Mouse (Mus musculus): Measurements from ENCODE around the gene Hagh.

Gene Hagh

DNA sequence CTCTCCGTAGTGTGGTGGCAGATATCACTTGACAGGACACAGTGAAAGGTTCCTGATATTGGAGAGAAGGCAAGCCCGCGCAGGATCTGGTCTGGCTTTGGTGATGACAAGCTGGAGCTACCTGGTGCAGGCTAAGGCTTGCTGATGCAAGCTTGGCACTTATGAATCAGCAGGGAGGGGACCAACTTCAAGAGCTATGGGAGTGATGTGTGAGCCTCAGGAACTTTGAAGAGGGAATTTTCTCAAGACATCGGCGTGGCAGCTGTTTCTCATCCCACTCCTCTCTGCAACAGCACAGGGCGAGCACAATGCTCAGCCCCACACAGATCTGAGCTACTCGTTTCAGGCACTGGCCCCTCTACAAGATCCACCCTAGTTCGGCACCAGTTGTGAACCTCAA, at the start of gene Hagh:
Hagh (plus strand) TSS at position 302 of the 400 bp plus-strand sequence.
- no peak for DNase-seq (ENCODE audit: low spot score)

- no peak for DNase-seq (ENCODE audit: low spot score)
Observed at GRCm38 (mm10) chr17:24792190-24792589, 47.8 kb upstream of the Hagh start.

DNA sequence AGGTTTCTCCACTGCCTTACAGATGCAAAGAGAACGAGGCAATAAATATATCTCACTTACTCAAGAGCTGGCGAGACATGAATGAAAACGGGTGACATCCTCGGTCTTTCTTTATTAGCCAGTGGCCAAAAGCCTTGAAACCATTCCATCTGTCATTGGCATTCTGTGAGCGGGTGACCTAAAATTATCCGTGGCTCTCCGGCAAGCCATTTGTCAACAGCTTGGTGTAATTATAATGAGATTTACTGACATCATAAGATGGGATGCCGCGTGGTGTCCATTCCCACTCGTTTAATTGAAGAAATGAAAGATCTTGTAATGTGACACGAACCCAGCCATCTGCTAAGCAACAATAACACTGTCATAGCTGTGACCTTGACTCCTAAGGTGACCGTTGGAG, 45.2 kb upstream of the Hagh start:
- no peak for DNase-seq (ENCODE audit: low spot score)

GRCm38 (mm10) chr17:24796969-24797368, 43.0 kb upstream of the Hagh start:
- no peak for DNase-seq (ENCODE audit: low spot score)

- no peak for DNase-seq (ENCODE audit: low spot score)
Observed at GRCm38 (mm10) chr17:24798229-24798628, 41.7 kb upstream of the Hagh start.

DNA sequence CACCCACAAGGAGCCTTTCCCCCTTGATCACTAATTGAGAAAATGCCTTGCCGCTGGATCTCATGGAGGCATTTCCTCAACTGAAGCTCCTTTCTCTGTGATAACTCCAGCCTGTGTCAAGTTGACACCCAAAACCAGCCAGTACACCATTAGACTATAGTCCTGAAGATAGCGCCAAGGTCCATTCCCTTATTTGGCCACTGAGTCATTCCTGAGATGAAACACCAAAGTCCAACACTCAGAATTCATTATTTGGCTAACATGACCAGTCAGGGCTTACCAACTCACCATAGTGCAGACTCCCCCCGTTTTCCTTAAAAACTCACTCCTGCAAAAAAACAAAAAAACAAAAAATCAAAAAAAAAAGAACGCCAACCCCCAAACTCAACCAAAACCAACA, 40.5 kb upstream of the Hagh start:
- DNase-seq (ENCODE audit: low spot score) = no peak

GRCm38 (mm10) chr17:24800524-24800923, 39.4 kb upstream of the Hagh start:
- DNase-seq (ENCODE audit: low spot score) = no peak

GRCm38 (mm10) chr17:24803952-24804951, 35.7 kb upstream of the Hagh start, which contains the start of gene Meiob:
Gene Meiob, plus strand, starts transcription at chr17:24804289.
- peak; percentile 52 for DNase-seq (ENCODE audit: low spot score)

GRCm38 (mm10) chr17:24811211-24811610, 28.7 kb upstream of the Hagh start:
- no peak for DNase-seq (ENCODE audit: low spot score)

GRCm38 (mm10) chr17:24812215-24812614, 27.7 kb upstream of the Hagh start:
- no peak for DNase-seq (ENCODE audit: low spot score)

DNA sequence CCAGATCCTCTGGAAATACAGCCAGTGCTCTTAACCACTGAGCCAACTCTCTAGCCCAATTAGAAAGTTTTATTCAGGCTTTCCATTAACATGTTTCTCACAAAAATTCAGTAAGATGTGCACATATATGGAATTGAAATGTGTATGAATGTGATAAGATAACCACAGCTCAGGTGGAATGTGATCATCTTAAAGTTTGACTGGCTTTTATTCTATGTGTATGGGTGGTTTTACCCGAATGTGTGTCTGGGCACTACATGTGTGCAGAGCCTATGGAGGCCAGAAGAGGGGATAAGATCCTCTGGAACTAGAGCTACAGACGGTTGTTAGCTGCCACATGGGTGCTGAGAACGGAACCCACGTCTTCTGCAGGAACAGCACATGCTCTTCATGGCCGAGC, 24.7 kb upstream of the Hagh start:
- DNase-seq (ENCODE audit: low spot score) = no peak

- DNase-seq (ENCODE audit: low spot score) = no peak
Observed at GRCm38 (mm10) chr17:24817503-24817902, 22.4 kb upstream of the Hagh start.

- DNase-seq (ENCODE audit: low spot score) = no peak
Observed at GRCm38 (mm10) chr17:24818172-24818571, 21.8 kb upstream of the Hagh start.

GRCm38 (mm10) chr17:24819469-24819868, 20.5 kb upstream of the Hagh start:
- no peak for DNase-seq (ENCODE audit: low spot score)

DNA sequence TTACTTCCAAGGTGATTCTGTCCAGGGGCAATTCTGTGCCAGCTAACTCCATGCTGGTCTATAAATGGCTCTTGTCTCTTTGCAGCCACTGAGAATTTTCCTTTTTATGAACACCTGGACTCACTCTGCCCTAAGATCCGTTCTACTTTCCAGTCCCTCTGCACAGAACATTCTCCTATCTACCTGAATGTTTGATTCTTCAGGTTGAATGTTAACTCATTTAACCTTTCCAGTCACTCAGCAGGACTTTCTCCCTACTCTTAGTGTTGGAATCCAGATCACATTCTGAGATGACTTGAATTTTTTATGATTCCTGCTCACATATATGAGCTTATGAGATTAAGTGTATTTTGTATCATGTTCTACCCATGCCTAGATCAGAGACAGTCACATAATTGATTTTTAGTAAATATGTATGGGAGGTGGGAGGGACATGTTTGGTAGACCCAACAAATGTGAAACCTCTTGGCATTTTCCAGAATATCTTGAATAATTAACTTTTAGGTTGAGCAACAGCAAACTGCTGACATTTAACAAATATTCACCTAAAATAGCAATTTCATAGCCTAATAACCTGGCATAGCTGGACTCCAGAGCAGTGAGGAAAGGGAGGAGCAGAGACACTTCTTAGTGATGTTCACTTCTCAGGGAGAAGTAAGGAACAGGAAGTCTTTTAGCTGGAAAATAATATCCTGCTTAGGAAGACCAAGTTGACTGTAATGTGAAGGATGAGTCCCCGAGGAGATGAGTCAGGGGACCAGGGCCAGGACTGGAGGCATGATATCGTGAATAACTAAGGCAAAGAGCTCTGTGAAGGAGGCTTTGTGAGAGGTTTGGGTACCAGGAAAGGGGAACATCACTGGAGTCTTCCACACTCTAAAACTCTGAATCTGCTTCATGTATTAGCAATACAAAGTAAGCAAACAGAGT, 18.3 kb upstream of the Hagh start:
- DNase-seq (ENCODE audit: low spot score) = no peak

- no peak for DNase-seq (ENCODE audit: low spot score)
Observed at GRCm38 (mm10) chr17:24840341-24840740, 398 bp downstream of the Hagh start.

- peak; percentile 48 for DNase-seq (ENCODE audit: low spot score)
Observed at GRCm38 (mm10) chr17:24841133-24841532, 1.2 kb downstream of the Hagh start.

DNA sequence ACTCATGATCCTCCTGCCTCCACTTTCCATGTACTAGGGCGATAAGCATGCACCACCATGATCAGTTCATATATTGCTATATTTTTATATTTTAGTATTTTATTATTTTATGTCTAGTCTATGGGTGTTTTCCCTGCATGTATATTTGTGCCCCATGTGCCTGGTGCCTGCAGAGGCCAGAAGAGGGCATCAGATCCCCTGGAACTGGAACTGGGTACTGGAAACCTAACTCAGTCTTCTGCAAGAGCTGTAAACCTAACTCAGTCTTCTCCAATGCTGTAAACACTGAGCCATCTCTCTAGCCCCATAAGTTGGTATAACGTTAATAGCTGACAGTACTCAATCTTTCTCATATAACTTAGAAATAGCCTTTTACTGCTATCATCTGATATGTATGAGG, 2.7 kb downstream of the Hagh start:
- DNase-seq (ENCODE audit: low spot score) = no peak

DNA sequence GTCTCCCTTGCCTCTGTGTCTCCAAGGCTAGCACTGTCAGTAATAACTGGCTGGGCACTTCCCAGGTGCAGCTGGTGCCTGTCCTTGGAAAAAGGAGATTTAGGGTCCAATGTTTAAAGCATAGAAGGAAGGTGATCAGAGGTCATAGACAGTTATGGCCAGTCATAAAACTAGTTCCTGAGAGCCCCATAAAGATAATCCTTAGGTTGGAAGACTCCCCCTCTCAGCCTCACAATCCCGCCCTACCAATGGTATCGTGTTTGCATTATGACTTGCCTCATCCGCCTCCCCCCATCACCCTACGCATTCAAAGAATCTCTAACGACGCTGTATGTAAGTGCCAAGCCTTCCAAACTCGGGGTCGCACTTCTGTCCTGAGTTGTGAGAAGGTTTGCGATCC, 4.6 kb downstream of the Hagh start:
- DNase-seq (ENCODE audit: low spot score) = no peak

- no peak for DNase-seq (ENCODE audit: low spot score)
Observed at GRCm38 (mm10) chr17:24847386-24847785, 7.4 kb downstream of the Hagh start.

DNA sequence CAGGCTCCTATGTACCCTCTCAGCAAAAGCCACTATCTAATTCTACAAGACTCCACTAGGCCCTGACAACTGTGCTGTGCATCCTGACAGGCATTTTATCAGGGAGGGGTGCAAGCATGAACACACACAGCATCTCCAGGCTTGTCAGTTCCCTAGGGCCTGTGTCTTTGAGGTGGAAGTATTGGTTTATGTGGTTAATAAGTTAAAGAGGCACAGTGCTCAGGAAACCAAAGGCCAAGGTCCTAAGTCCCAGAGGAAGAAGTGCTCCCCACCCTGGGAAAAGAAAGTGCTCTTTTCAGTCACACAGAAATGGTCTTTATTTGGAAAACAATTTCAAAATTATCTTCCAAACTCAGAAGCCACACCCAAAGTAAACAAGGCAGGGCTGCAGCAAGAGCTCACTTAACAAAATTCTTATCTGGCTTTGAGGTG, 8.7 kb downstream of the Hagh start:
- no peak for DNase-seq (ENCODE audit: low spot score)

DNA sequence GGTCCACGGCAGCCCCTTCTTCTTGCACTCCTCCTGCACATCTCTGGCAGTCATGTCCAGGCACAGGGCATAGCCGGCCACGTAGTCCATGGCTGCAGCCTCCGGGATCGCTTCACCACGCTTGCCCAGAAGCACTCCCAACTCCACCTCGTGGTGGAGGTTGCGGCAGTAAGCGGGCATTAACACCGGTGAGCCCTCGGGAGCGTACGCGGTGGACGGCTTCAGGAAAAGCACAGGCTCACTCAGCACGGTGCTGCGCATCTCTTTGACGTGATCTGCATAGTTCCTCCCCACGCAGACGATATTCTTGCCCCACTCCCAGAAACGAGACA, 9.8 kb downstream of the Hagh start:
- DNase-seq (ENCODE audit: low spot score) = no peak

Data from T-cell, adult 2 months (primary cell).